Mouse (Mus musculus): ENCODE data around the gene Mettl21a. TPM values are rescaled to one million over a fixed set of nuclear protein-coding genes. Genes with fewer than 3 reads are reported as not detected.
"Not testable (repeated sequence)": the region's sequence is repeated elsewhere in the genome, so short reads cannot be mapped to it uniquely, and the experiment has no call there.

Mettl21a gene
- polyA plus RNA-seq, 1 experiment from 2014 or later: 13.0 TPM

DNA sequence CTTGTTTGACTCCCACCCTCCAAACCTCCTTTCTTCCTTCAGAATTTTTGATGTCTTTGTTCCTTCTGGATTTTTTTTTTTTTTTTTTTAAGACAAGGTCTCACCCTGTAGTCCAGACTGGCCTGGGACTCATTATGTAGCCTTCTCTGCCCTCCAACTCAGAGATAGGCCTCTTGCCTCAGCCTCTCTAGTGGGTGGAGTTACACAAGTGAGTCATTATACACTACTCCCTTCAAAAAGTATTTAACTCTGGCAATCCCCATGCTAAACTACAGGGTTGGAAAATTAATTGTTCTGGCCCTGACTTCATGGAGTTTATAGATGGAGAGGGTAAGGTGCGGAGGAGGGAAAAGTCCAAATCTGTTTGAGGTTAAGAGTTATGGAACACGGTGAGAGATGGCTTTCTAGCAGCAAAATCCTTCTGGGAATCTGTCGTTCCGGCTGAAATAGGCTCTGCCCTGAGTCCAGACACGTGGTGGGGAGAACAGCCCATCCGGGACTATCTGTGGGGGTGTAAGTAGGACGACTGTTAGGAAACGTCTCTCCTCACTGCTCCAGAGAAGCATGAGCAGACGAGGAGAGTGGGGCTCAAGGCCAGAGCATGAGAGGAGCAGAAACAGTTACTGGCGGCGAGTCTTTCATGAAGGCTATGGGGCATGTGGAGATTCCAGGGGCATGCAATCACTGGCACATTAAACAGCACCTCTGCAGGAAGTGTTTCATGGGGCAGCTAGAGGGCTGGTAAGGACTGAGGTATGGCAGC is 32.5 kb upstream of the Mettl21a start:
- TF ChIP-seq EP300 (IDR thresholded peaks at IDR 0.05): no peak
- no peak for DNase-seq (ENCODE audit: low spot score)
- H3K27me3 ChIP-seq (replicated peaks; ENCODE audit: insufficient read depth, low read length): no peaks in the 10 kb centered on the region
- no peaks in the 10 kb centered on the region for H3K4me1 ChIP-seq (ENCODE audit: insufficient read depth, low read depth, low read length)
- no peaks in the 10 kb centered on the region for H3K9me3 ChIP-seq (ENCODE audit: low read length)
- 71% methylated on average over 11 of the region's 11 CpGs for WGBS
- H3K36me3 ChIP-seq (ENCODE audit: insufficient read depth, low read length): no peaks in the 10 kb centered on the region
- no peak overlapping the region for H3K9ac ChIP-seq (replicated peaks; ENCODE audit: low read depth)
- no peak overlapping the region for H3K4me3 ChIP-seq (ENCODE audit: low read depth, low read length)
- H3K4me2 ChIP-seq (replicated peaks; ENCODE audit: low read depth, low read length): no peak overlapping the region
- no peak for ATAC-seq
- no peak overlapping the region for H3K27ac ChIP-seq (ENCODE audit: low read length)

DNA sequence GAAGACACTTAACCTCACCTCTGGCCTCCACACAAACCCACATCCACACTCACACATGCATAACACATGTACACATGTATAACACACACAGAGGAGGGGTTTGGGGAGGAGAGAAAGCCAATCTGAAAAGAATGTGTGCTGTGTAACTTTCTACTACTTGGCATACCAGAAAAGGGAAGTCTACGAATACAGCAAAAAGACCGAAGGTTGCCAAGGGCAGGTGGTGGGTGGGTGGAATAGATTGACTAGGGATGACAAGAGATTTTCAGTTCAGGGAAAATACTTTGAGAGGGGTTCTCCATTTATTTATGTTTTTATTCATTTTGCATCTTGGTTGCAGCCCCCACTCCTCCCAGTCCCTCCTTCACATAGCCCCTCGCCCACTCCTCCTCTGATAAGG is 27.5 kb upstream of the Mettl21a start:
- ATAC-seq (no peak), DNase-seq (ENCODE audit: low spot score) (no peak)
- 91% methylated on average over 3 of the region's 3 CpGs for WGBS
- no peaks in the 10 kb centered on the region for H3K4me1 ChIP-seq (ENCODE audit: insufficient read depth, low read depth, low read length)
- H3K4me3 ChIP-seq (ENCODE audit: low read depth, low read length): no peak overlapping the region
- H3K9ac ChIP-seq (replicated peaks; ENCODE audit: low read depth): no peak overlapping the region
- H3K27ac ChIP-seq (ENCODE audit: low read length): no peak overlapping the region
- TF ChIP-seq EP300 (IDR thresholded peaks at IDR 0.05) (no peak), CTCF (IDR thresholded peaks at IDR 0.05) (no peak)
- no peaks in the 10 kb centered on the region for H3K9me3 ChIP-seq (ENCODE audit: low read length)
- no peaks in the 10 kb centered on the region for H3K27me3 ChIP-seq (replicated peaks; ENCODE audit: insufficient read depth, low read length)
- H3K36me3 ChIP-seq (ENCODE audit: insufficient read depth, low read length): no peaks in the 10 kb centered on the region
- no peak overlapping the region for H3K4me2 ChIP-seq (replicated peaks; ENCODE audit: low read depth, low read length)

DNA sequence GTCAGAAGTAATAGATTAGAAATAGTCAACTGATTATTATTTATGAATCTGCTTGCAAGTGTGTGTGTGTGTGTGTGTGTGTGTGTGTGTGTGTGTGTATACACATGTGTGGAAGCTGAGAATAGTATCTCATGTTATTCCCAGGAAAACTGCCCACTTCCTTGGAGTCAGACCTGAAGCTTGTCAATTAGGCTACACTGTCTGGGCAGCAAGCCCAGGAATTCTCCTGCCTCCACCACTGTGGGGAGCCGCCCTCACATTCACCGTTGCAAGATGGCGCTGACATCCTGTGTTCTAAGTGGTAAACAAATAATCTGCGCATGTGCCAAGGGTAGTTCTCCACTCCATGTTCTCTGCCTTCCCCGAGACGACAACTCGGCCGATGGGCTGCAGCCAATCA is 25.5 kb upstream of the Mettl21a start:
- H3K27ac ChIP-seq (ENCODE audit: low read length); H3K36me3 ChIP-seq (ENCODE audit: insufficient read depth, low read length); H3K4me1 ChIP-seq (ENCODE audit: insufficient read depth, low read depth, low read length); H3K9me3 ChIP-seq (ENCODE audit: low read length); ATAC-seq; H3K4me2 ChIP-seq (replicated peaks; ENCODE audit: low read depth, low read length); H3K27me3 ChIP-seq (replicated peaks; ENCODE audit: insufficient read depth, low read length); H3K4me3 ChIP-seq (ENCODE audit: low read depth, low read length); DNase-seq (ENCODE audit: low spot score); H3K9ac ChIP-seq (replicated peaks; ENCODE audit: low read depth): not testable (repeated sequence)
- 89% methylated on average over 8 of the region's 8 CpGs for WGBS

DNA sequence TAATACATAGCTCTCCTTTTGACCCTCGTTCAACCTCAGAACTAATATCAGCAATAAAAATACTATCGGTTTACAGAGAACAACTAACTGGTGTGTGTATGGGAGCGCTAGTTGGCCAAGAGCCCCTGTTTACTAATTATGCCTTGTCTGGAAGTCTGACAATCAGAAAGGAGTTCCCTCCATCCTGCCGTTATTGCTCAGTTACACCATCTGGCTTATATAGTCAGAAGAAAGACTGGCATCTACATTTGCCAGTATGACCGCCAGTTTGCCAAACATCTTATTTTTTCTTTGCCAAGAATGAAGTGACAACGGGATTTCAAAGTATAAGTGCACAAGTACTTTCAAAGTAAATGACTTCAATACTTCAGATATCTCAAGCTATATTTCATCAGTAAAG is 24.0 kb upstream of the Mettl21a start:
- Histone ChIP-seq H3K9ac (replicated peaks; ENCODE audit: low read depth) (no peak overlapping the region), H3K4me1 (ENCODE audit: insufficient read depth, low read depth, low read length) (no peaks in the 10 kb centered on the region), H3K4me2 (replicated peaks; ENCODE audit: low read depth, low read length) (no peak overlapping the region), H3K9me3 (ENCODE audit: low read length) (no peaks in the 10 kb centered on the region), H3K4me3 (ENCODE audit: low read depth, low read length) (no peak overlapping the region), H3K27ac (ENCODE audit: low read length) (no peak overlapping the region), H3K27me3 (replicated peaks; ENCODE audit: insufficient read depth, low read length) (no peaks in the 10 kb centered on the region), H3K36me3 (ENCODE audit: insufficient read depth, low read length) (no peaks in the 10 kb centered on the region)
- DNase-seq (ENCODE audit: low spot score) (no peak), ATAC-seq (no peak)
- WGBS: 83% methylated on average over 6 of the region's 6 CpGs
- TF ChIP-seq CTCF (IDR thresholded peaks at IDR 0.05): no peak
- TF ChIP-seq EP300 (IDR thresholded peaks at IDR 0.05): no peak

DNA sequence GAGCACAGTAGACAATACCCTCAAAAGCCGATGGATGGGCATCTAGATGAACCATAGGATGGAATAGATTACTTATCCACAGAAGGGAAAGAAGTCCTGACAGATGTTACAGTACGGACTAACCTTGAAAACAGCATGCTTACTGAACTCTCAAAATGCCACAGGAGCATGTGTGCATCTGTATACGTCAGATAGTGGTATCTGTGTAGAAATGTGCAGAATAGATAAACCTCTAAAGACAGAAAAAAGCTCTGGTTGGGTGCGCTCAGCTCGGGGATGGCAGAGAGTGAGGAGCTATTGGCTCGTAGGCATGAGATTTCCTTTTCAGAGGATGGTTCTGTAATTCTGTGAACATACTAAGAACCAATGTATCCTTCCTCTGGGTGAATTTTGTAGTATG is 22.2 kb upstream of the Mettl21a start:
- TF ChIP-seq EP300 (IDR thresholded peaks at IDR 0.05): no peak
- TF ChIP-seq CTCF (IDR thresholded peaks at IDR 0.05): no peak
- Histone ChIP-seq H3K4me1 (ENCODE audit: insufficient read depth, low read depth, low read length) (no peaks in the 10 kb centered on the region), H3K9me3 (ENCODE audit: low read length) (no peaks in the 10 kb centered on the region), H3K4me3 (ENCODE audit: low read depth, low read length) (no peak overlapping the region), H3K9ac (replicated peaks; ENCODE audit: low read depth) (no peak overlapping the region), H3K27ac (ENCODE audit: low read length) (no peak overlapping the region), H3K27me3 (replicated peaks; ENCODE audit: insufficient read depth, low read length) (no peaks in the 10 kb centered on the region), H3K36me3 (ENCODE audit: insufficient read depth, low read length) (no peaks in the 10 kb centered on the region), H3K4me2 (replicated peaks; ENCODE audit: low read depth, low read length) (no peak overlapping the region)
- no peak for DNase-seq (ENCODE audit: low spot score)
- no peak for ATAC-seq
- 82% methylated on average over 6 of the region's 6 CpGs for WGBS

DNA sequence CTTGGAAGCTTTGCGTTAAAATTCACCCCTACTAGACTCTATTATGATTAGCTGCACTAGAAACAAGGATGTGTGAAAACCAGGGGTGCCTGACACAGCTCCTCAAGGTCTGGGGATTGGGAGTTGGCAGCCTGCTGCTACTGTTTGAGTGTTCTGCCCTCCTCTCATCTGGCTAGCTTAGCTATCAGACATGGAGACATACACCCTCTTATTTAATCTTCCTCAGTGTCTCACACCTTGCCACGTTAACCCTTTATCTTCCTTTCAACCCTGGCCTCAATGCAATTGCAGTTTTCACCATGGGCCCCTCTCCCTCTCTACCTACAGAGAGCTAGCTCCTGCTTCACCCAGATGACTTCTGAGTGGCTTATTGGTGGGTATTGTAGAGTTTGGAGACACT is 18.6 kb upstream of the Mettl21a start:
- no peak for TF ChIP-seq EP300 (IDR thresholded peaks at IDR 0.05)
- no peak for TF ChIP-seq CTCF (IDR thresholded peaks at IDR 0.05)
- no peak overlapping the region for H3K9ac ChIP-seq (replicated peaks; ENCODE audit: low read depth)
- no peaks in the 10 kb centered on the region for H3K36me3 ChIP-seq (ENCODE audit: insufficient read depth, low read length)
- H3K4me2 ChIP-seq (replicated peaks; ENCODE audit: low read depth, low read length): no peak overlapping the region
- no peaks in the 10 kb centered on the region for H3K27me3 ChIP-seq (replicated peaks; ENCODE audit: insufficient read depth, low read length)
- H3K27ac ChIP-seq (ENCODE audit: low read length): no peak overlapping the region
- no peak overlapping the region for H3K4me3 ChIP-seq (ENCODE audit: low read depth, low read length)
- no peaks in the 10 kb centered on the region for H3K9me3 ChIP-seq (ENCODE audit: low read length)
- DNase-seq (ENCODE audit: low spot score): no peak
- ATAC-seq: no peak
- H3K4me1 ChIP-seq (ENCODE audit: insufficient read depth, low read depth, low read length): no peaks in the 10 kb centered on the region
- 55% methylated on average over 2 of the region's 2 CpGs for WGBS

DNA sequence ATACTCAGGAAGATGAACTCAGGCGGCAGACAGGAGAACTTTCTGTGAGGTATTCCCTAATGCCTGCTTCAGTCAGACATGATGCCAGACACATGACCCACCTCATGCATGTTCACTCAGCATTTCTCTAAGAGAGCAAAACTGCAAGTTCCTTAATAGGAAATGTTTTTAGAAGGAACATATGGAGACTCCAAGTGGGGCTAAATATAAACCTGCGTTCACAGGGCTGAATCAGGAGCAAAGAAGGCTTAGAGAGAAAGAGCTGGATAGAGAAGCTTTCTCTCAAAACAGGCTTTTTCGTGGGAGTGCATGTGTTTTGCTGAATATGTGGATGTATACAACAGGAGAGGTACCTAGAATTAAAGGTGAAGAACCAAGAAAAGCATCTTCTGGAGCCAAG is 16.2 kb upstream of the Mettl21a start:
- Histone ChIP-seq H3K9me3 (ENCODE audit: low read length) (no peaks in the 10 kb centered on the region), H3K9ac (replicated peaks; ENCODE audit: low read depth) (no peak overlapping the region), H3K4me1 (ENCODE audit: insufficient read depth, low read depth, low read length) (no peaks in the 10 kb centered on the region), H3K4me3 (ENCODE audit: low read depth, low read length) (no peak overlapping the region), H3K27me3 (replicated peaks; ENCODE audit: insufficient read depth, low read length) (no peaks in the 10 kb centered on the region), H3K4me2 (replicated peaks; ENCODE audit: low read depth, low read length) (no peak overlapping the region), H3K36me3 (ENCODE audit: insufficient read depth, low read length) (no peaks in the 10 kb centered on the region), H3K27ac (ENCODE audit: low read length) (no peak overlapping the region)
- ATAC-seq: no peak
- WGBS: 73% methylated on average over 3 of the region's 3 CpGs
- no peak for DNase-seq (ENCODE audit: low spot score)
- no peak for TF ChIP-seq CTCF (IDR thresholded peaks at IDR 0.05)
- no peak for TF ChIP-seq EP300 (IDR thresholded peaks at IDR 0.05)
